Mouse (Mus musculus) liver, embryonic 11.5 days (tissue): ENCODE data around the gene Zbtb12. TPM values are rescaled to one million over a fixed set of nuclear protein-coding genes. Genes with fewer than 3 reads are reported as not detected.

Experiments used
- ATAC-seq: fragments of 200-750 bp; cut with Nextera tagmentation; replicated peaks from 2 replicates; pipeline ENCODE4 v1.8.0; 2017; ENCODE audit warnings: moderate number of reproducible peaks, mild to moderate bottlenecking, moderate TSS enrichment, moderate library complexity; ENCODE audit not compliant: low FRiP score
- DNase-seq: peaks from one replicate; pipeline ENCODE4 v3.0.0-alpha.2; 2017; ENCODE audit warnings: low spot score
- H3K27ac ChIP-seq: fragments of 300-500 bp; sonication (generic); 2 replicates; pipeline ENCODE4 v1.5.1; 2014; ENCODE audit warnings: mild to moderate bottlenecking, low read depth, low read length, control low read depth
- H3K27me3 ChIP-seq: fragments of 300-500 bp; sonication (generic); replicated peaks from 2 replicates; pipeline ENCODE4 v1.6.1; 2014; ENCODE audit warnings: low read length, mixed read lengths; ENCODE audit not compliant: control insufficient read depth, insufficient read depth
- H3K36me3 ChIP-seq: fragments of 300-500 bp; sonication (generic); 2 replicates; pipeline ENCODE4 v1.6.1; 2014; ENCODE audit warnings: mild to moderate bottlenecking, low read length, moderate library complexity, mixed read lengths; ENCODE audit not compliant: control insufficient read depth, insufficient read depth
- H3K4me1 ChIP-seq: fragments of 300-500 bp; sonication (generic); replicated peaks from 2 replicates; pipeline ENCODE4 v1.6.1; 2014; ENCODE audit warnings: low read length, mixed read lengths; ENCODE audit not compliant: control insufficient read depth, insufficient read depth
- H3K4me2 ChIP-seq: fragments of 300-500 bp; sonication (generic); 2 replicates; pipeline ENCODE4 v1.6.1; 2014; ENCODE audit warnings: mild to moderate bottlenecking, control low read depth, moderate library complexity
- H3K4me3 ChIP-seq: fragments of 300-500 bp; sonication (generic); 2 replicates; pipeline ENCODE4 v1.5.1; 2014; ENCODE audit warnings: low read depth, low read length, control low read depth
- H3K9ac ChIP-seq: fragments of 300-500 bp; sonication (generic); 2 replicates; pipeline ENCODE4 v1.6.1; 2014; ENCODE audit warnings: low read depth, low read length, control low read depth
- H3K9me3 ChIP-seq: fragments of 300-500 bp; sonication (generic); 2 replicates; pipeline ENCODE4 v1.6.1; 2016; ENCODE audit warnings: low read length, inconsistent platforms, mixed read lengths; ENCODE audit not compliant: control insufficient read depth
- WGBS: fragments of 180-500 bp; shearing (Covaris S2); extraction: QIAGEN DNeasy Blood & Tissue Kit; methylation state at CpG from one replicate; pipeline ENCODE4 v1.1.7; 2014; 5-methylcytosine and 5-hydroxymethylcytosine counted together
- microRNA-seq: library from miRNA; unstranded; fragments of <30 nt; microRNA quantifications from one replicate; pipeline ENCODE4, GENCODE M21; 2017; ENCODE audit warnings: borderline number of aligned reads
- polyA plus RNA-seq: library from polyadenylated mRNA; unstranded; fragments of >200 nt; fragmentation: Nextera tagmentation; extraction: Ambion mirVana; gene quantifications from 2 replicates; pipeline ENCODE4 v1.2.1, GENCODE M21; 2014

Zbtb12 gene
- polyA plus RNA-seq, 1 experiment from 2014 or later: 0.86 TPM

DNA sequence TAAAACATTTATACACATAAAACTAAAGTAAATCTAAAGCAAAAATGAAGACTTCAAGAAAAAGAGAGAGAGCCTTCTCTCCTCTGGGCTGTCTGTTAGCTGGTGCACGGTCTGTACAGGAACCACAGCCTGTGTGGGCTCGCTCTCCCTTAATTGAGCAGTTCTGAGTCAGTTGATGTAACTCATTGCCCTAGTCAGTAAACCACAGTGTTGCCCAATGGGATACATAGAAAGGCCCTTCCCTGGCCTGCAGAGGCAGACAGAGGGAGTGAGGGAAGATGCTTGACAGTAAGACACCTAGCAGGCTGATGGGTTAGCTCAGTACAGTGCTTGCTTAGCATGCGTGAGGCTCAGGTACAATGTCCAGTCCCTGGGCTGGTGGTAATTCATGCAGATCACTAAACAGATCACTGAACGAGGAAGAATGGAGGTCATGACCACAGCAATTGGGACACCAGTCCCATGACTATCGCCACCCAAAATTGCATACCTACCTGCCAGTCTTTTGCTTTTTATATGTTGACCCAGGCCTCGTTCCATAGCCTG is 58.8 kb downstream of the Zbtb12 start:
- Histone ChIP-seq H3K27me3 (no peaks in the 10 kb centered on the region), H3K9me3 (no peaks in the 10 kb centered on the region), H3K4me1 (peaks cover 19% of the 10 kb centered on the region), H3K36me3 (no peaks in the 10 kb centered on the region; the same call in 1 of the 2 replicates), H3K4me3 (no peak overlapping the region), H3K9ac (no peak overlapping the region), H3K4me2 (no peak overlapping the region), H3K27ac (no peak overlapping the region)
- DNase-seq (no peak), ATAC-seq (no peak)
- 76% methylated on average over 6 of the region's 6 CpGs for WGBS

DNA sequence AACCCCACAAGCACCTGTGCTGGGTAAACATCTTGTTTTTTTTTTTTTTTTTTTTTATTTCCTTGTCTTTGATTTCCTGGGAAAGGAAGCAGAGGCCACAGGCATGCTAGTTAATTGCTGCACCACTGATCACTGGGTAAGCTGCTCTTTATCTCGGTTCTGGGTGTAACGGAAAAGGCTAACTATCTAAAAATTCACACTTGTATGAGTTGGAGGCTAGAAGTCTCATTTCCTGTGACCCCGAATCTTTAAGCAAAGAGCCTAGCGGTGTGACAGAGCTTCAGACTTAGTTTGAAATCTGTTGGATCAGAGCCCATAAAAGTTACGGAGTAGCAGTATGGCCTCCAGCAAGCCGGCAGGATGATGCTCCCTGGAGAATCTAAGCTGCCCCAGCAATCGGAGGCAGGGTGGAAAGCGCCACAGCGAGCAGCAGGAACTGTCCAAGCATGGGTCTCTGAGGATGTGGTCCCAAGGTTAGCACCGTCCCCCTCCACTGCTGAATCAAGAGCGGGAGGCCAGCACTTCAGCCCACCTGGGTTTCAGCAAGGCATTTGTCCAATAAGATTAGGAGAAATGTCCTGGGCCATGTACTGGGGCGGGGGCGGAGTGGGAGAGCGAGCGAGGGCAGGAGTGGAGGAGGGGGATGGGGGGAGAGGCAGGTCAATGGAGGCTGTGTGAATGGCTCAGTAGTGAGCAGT is 62.2 kb downstream of the Zbtb12 start:
- Histone ChIP-seq H3K9ac (peak overlapping the region; percentile 65), H3K36me3 (no peaks in the 10 kb centered on the region), H3K4me2 (peak overlapping the region; percentile 80), H3K27me3 (no peaks in the 10 kb centered on the region), H3K4me1 (peaks cover 10% of the 10 kb centered on the region), H3K27ac (peak overlapping the region; percentile 75), H3K4me3 (peak overlapping the region; percentile 46), H3K9me3 (no peaks in the 10 kb centered on the region)
- ATAC-seq (peak; percentile 56), DNase-seq (peak; percentile 62)
- 14% methylated on average over 15 of the region's 15 CpGs for WGBS

DNA sequence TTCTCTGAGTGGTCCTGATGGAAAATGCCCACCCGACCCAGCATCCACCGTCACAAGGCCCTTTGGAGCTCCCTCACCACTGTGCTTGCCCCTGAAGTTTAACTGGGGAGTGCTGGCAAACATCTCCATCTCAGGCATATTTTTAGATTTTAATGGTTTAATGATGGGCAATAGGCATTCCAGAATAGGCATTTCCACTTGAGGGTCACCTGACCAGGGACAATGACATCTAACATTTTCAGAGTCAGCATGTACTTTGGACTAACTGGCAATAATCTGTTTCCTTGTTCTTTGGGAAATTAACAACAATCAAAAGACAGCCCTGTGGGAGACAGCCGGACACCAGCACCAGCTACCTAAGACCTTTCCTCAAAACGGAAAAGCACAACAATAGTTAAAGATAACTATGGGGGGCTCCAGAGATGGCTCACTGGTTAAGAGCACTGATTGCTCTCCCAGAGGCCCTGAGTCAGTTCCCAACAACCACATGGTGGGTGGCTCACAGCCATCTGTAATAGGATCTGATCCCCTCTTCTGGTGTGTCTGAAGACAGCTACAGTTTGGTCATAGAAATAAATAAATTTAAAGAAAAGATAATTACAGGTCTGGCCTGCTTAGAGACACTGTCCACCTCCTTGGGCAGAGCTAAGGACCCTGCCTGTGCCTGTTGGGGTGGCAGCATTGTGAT is 64.0 kb downstream of the Zbtb12 start:
- DNase-seq (no peak), ATAC-seq (no peak)
- Histone ChIP-seq H3K4me2 (no peak overlapping the region), H3K4me1 (peaks cover 10% of the 10 kb centered on the region), H3K9me3 (no peaks in the 10 kb centered on the region), H3K27ac (no peak overlapping the region), H3K9ac (no peak overlapping the region), H3K4me3 (no peak overlapping the region), H3K27me3 (no peaks in the 10 kb centered on the region), H3K36me3 (no peaks in the 10 kb centered on the region)
- 82% methylated on average over 4 of the region's 4 CpGs for WGBS

DNA sequence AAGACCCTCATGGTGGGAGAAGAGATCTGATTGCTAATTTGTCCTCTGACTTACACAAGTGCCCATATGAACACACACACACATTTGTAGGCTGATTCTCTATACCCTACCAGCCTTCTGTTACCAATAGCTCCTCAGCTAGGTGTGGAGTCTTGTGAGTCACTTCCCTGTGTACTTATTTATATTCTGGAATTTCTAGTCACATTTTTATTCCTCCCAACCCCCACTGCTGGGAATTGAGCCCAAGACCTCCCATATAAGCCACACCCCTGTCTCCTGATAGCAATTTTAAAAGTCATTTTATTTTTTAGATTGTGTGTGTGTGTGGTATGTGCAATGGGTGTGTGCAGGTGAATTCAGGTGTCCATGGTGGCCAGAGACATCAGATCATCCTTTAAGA is 65.1 kb downstream of the Zbtb12 start:
- Histone ChIP-seq H3K27me3 (no peaks in the 10 kb centered on the region), H3K9me3 (no peaks in the 10 kb centered on the region), H3K4me1 (peaks cover 10% of the 10 kb centered on the region), H3K4me3 (no peak overlapping the region), H3K9ac (no peak overlapping the region), H3K27ac (no peak overlapping the region), H3K36me3 (no peaks in the 10 kb centered on the region), H3K4me2 (no peak overlapping the region)
- no peak for DNase-seq
- ATAC-seq: no peak

Small RNA genes within 50 kb of the gene (microRNA-seq; reads per million reads assigned to microRNA genes)
- gene Mir6970 (not detected), gene Mir6971 (3.5 reads per million, percentile 4 among the genes with 10 or more reads in this experiment), gene Mir6972 (not detected)

Other genes with a start within 250 kb of the Zbtb12 start
- gene Prrt1, start 249.9 kb upstream of the Zbtb12 start, polyA plus RNA-seq: not detected in 2 replicates
- 9.5 and 9.7 TPM in 2 replicates for gene Fkbpl, start 234.7 kb upstream of the Zbtb12 start, polyA plus RNA-seq
- gene Atf6b, start 232.3 kb upstream of the Zbtb12 start, polyA plus RNA-seq: 39.9 and 48.5 TPM in 2 replicates
- gene Tnxb, start 208.9 kb upstream of the Zbtb12 start, polyA plus RNA-seq: 0.10 TPM in 1 of 2 replicates, not detected in the other
- 0.13 and 0.23 TPM in 2 replicates for gene C4b, start 135.6 kb upstream of the Zbtb12 start, polyA plus RNA-seq
- not detected in 2 replicates for gene Cyp21a1, start 74.9 kb upstream of the Zbtb12 start, polyA plus RNA-seq
- 25.1 and 27.1 TPM in 2 replicates for gene Stk19, start 42.5 kb upstream of the Zbtb12 start, polyA plus RNA-seq
- gene Dxo, start 42.5 kb upstream of the Zbtb12 start, polyA plus RNA-seq: 55.4 and 56.3 TPM in 2 replicates
- gene Skiv2l, start 29.3 kb upstream of the Zbtb12 start, polyA plus RNA-seq: 43.7 and 44.8 TPM in 2 replicates
- 108 and 114 TPM in 2 replicates for gene Nelfe, start 29.1 kb upstream of the Zbtb12 start, polyA plus RNA-seq
- gene Cfb, start 17.0 kb upstream of the Zbtb12 start, polyA plus RNA-seq: 67.6 and 74.9 TPM in 2 replicates
- 0.09 TPM in 1 of 2 replicates, not detected in the other for gene Gm20547, start 2.6 kb downstream of the Zbtb12 start, polyA plus RNA-seq
- 8.1 and 9.0 TPM in 2 replicates for gene C2, start 18.8 kb downstream of the Zbtb12 start, polyA plus RNA-seq
- 43.6 and 50.9 TPM in 2 replicates for gene Ehmt2, start 19.0 kb downstream of the Zbtb12 start, polyA plus RNA-seq
- 0.97 and 1.3 TPM in 2 replicates for gene Slc44a4, start 35.0 kb downstream of the Zbtb12 start, polyA plus RNA-seq
- gene Neu1, start 51.8 kb downstream of the Zbtb12 start, polyA plus RNA-seq: 24.4 and 26.4 TPM in 2 replicates
- gene Hspa1b, start 79.8 kb downstream of the Zbtb12 start, polyA plus RNA-seq: 0.14 and 0.41 TPM in 2 replicates
- not detected in 2 replicates for gene Gm20481, start 90.4 kb downstream of the Zbtb12 start, polyA plus RNA-seq
- gene Hspa1a, start 92.7 kb downstream of the Zbtb12 start, polyA plus RNA-seq: 4.7 and 5.7 TPM in 2 replicates
- gene Hspa1l, start 93.2 kb downstream of the Zbtb12 start, polyA plus RNA-seq: 0.66 and 1.5 TPM in 2 replicates
- gene Lsm2, start 102.4 kb downstream of the Zbtb12 start, polyA plus RNA-seq: 304 and 315 TPM in 2 replicates
- gene Vars, start 121.5 kb downstream of the Zbtb12 start, polyA plus RNA-seq: 234 and 245 TPM in 2 replicates
- 0.16 TPM in 2 replicates for gene Vwa7, start 137.1 kb downstream of the Zbtb12 start, polyA plus RNA-seq
- gene Sapcd1, start 148.5 kb downstream of the Zbtb12 start, polyA plus RNA-seq: 6.9 and 8.5 TPM in 2 replicates
- 3.8 and 4.7 TPM in 2 replicates for gene Msh5, start 167.3 kb downstream of the Zbtb12 start, polyA plus RNA-seq
- 118 and 134 TPM in 2 replicates for gene Clic1, start 170.5 kb downstream of the Zbtb12 start, polyA plus RNA-seq
- gene Ddah2, start 179.6 kb downstream of the Zbtb12 start, polyA plus RNA-seq: 124 and 132 TPM in 2 replicates
- gene Ly6g6c, start 185.9 kb downstream of the Zbtb12 start, polyA plus RNA-seq: 0.34 and 1.8 TPM in 2 replicates
- gene Mpig6b, start 186.7 kb downstream of the Zbtb12 start, polyA plus RNA-seq: 8.4 and 11.2 TPM in 2 replicates
- 0.57 TPM in 1 of 2 replicates, not detected in the other for gene Ly6g6e, start 197.4 kb downstream of the Zbtb12 start, polyA plus RNA-seq
- 0.44 and 0.78 TPM in 2 replicates for gene Ly6g6d, start 198.6 kb downstream of the Zbtb12 start, polyA plus RNA-seq
- 12.8 and 13.5 TPM in 2 replicates for gene Ly6g6f, start 206.1 kb downstream of the Zbtb12 start, polyA plus RNA-seq
- gene Abhd16a, start 209.8 kb downstream of the Zbtb12 start, polyA plus RNA-seq: 71.6 and 79.8 TPM in 2 replicates
- not detected in 2 replicates for gene Ly6g5c, start 228.8 kb downstream of the Zbtb12 start, polyA plus RNA-seq
- 0.69 and 0.89 TPM in 2 replicates for gene Ly6g5b, start 235.9 kb downstream of the Zbtb12 start, polyA plus RNA-seq
- 23.7 and 25.2 TPM in 2 replicates for gene Gpank1, start 242.0 kb downstream of the Zbtb12 start, polyA plus RNA-seq
- gene Csnk2b, start 242.6 kb downstream of the Zbtb12 start, polyA plus RNA-seq: 246 and 259 TPM in 2 replicates
- 6.0 and 7.1 TPM in 2 replicates for gene D17H6S53E, start 246.9 kb downstream of the Zbtb12 start, polyA plus RNA-seq